Mouse (Mus musculus) heart, postnatal 25 days (tissue): ENCODE results near the gene Lcat. TPM values are rescaled to one million over a fixed set of nuclear protein-coding genes. Genes with fewer than 3 reads are reported as not detected.

Experiments used
- DNase-seq: peaks from one replicate; pipeline ENCODE4 v3.0.0; 2022; ENCODE audit warnings: low spot score
- intact Hi-C: fragments of 180-260 bp; cut with DNase I; formaldehyde crosslinking; loops from one replicate; pipeline ENCODE4 v1.15.1; 2025
- total RNA-seq, 2 experiments: library from RNA; stranded (reverse); gene quantifications; 2 replicates each; pipeline ENCODE4 v1.2.3; 2021

Lcat gene
- total RNA-seq, 2 experiments from 2014 or later, result 0.75 to 1.3 TPM

- no peak for DNase-seq
- intact Hi-C loops, result loop anchor here (2.0 kb wide), 1 partner anchor 18 kb away; the partner anchor contains the start of gene Psmb10
Observed at GRCm38 (mm10) chr8:105956556-105956955, 13.4 kb upstream of the Lcat start.

GRCm38 (mm10) chr8:105951057-105951659 lies 8.0 kb upstream of the Lcat start:
- DNase-seq, result no peak
- intact Hi-C loops, result no loop called here

GRCm38 (mm10) chr8:105949350-105949749 lies 6.2 kb upstream of the Lcat start:
- intact Hi-C loops, result no loop called here
- no peak for DNase-seq

GRCm38 (mm10) chr8:105942542-105942941 lies 640 bp downstream of the Lcat start:
- DNase-seq, result no peak
- intact Hi-C loops, result no loop called here

- no peak for DNase-seq
- intact Hi-C loops, result no loop called here
Observed at GRCm38 (mm10) chr8:105942026-105942425, 1.2 kb downstream of the Lcat start.

GRCm38 (mm10) chr8:105938306-105938669 lies 4.9 kb downstream of the Lcat start, which contains the start of gene Psmb10:
Gene Psmb10 (minus strand): TSS chr8:105938444.
- intact Hi-C loops, result loop anchor here (2.0 kb wide), 1 partner anchor 19 kb away; no protein-coding TSS in a partner anchor
- DNase-seq, result no peak

- intact Hi-C loops, result loop anchor here (2.0 kb wide), 1 partner anchor 19 kb away; no protein-coding TSS in a partner anchor
- no peak for DNase-seq
Observed at GRCm38 (mm10) chr8:105937496-105938305, 5.5 kb downstream of the Lcat start.

- DNase-seq, result peak; percentile 81
- intact Hi-C loops, result no loop called here
Observed at GRCm38 (mm10) chr8:105936866-105937475, 6.2 kb downstream of the Lcat start.

GRCm38 (mm10) chr8:105935863-105936603 lies 7.1 kb downstream of the Lcat start:
- DNase-seq, result no peak
- intact Hi-C loops, result no loop called here

GRCm38 (mm10) chr8:105935105-105935504 lies 8.1 kb downstream of the Lcat start:
- DNase-seq, result no peak
- intact Hi-C loops, result no loop called here

- intact Hi-C loops, result loop anchor here (5.0 kb wide), 2 partner anchors 81 to 311 kb away; partner anchors contain the start of gene Cenpt
- no peak for DNase-seq
Observed at GRCm38 (mm10) chr8:105933762-105934161, 9.4 kb downstream of the Lcat start, which contains the start of gene Ctrl. Gene Ctrl (minus strand): TSS chr8:105933862.

- DNase-seq, result no peak
- intact Hi-C loops, result loop anchor here (5.0 kb wide), 2 partner anchors 80 to 310 kb away; partner anchors contain the start of gene Cenpt
Observed at GRCm38 (mm10) chr8:105932525-105932924, 10.7 kb downstream of the Lcat start.

- DNase-seq, result no peak
- intact Hi-C loops, result loop anchor here (5.0 kb wide), 2 partner anchors 79 to 309 kb away; partner anchors contain the start of gene Cenpt
Observed at GRCm38 (mm10) chr8:105931271-105931670, 11.9 kb downstream of the Lcat start.

GRCm38 (mm10) chr8:105930602-105931001 lies 12.6 kb downstream of the Lcat start:
- intact Hi-C loops, result loop anchor here (1.0 to 5.0 kb wide), 4 partner anchors 78 to 308 kb away; partner anchors contain the start of gene Cenpt
- peak; percentile 52 for DNase-seq

GRCm38 (mm10) chr8:105925123-105925522 lies 18.1 kb downstream of the Lcat start:
- intact Hi-C loops, result no loop called here

GRCm38 (mm10) chr8:105919390-105919789 lies 23.8 kb downstream of the Lcat start:
- DNase-seq, result no peak
- intact Hi-C loops, result no loop called here

More at GRCm38 (mm10) chr8:105925123-105925522, 18.1 kb downstream of the Lcat start:
- no peak for DNase-seq

GRCm38 (mm10) chr8:105900941-105901616 lies 42.1 kb downstream of the Lcat start:
- intact Hi-C loops, result no loop called here
- no peak for DNase-seq

- intact Hi-C loops, result no loop called here
- DNase-seq, result peak; percentile 83
Observed at GRCm38 (mm10) chr8:105900180-105900940, 42.8 kb downstream of the Lcat start, which contains the start of gene Pskh1. Gene Pskh1 (plus strand): TSS chr8:105900441.
